Mouse (Mus musculus) MEL (cell line): ENCODE measurements around the gene Tldc2.

Source experiments
- CTCF ChIP-seq, 3 experiments: IDR thresholded peaks in 2 of 3; conservative IDR thresholded peaks in 1 of 3; 2 replicates each; pipeline ENCODE4 v1.5.1; 2011 to 2012; ENCODE audit warnings: low read length in 3 of 3, low read depth in 2 of 3, mild to moderate bottlenecking in 2 of 3, improper control_type of control experiment in 1 of 3, inconsistent platforms in 1 of 3, mixed read lengths in 1 of 3, moderate library complexity in 1 of 3; ENCODE audit not compliant: control insufficient read depth in 1 of 3, insufficient read depth in 1 of 3, poor library complexity in 1 of 3, severe bottlenecking in 1 of 3
- MAZ ChIP-seq: IDR thresholded peaks from 2 replicates; pipeline ENCODE4 v1.6.1; 2012; ENCODE audit warnings: low read depth, mild to moderate bottlenecking, inconsistent platforms, low read length, improper control_type of control experiment
- SIN3A ChIP-seq: IDR thresholded peaks from 2 replicates; pipeline ENCODE4 v1.6.1; 2012; ENCODE audit warnings: low read length, improper control_type of control experiment, inconsistent platforms
- UBTF ChIP-seq: IDR thresholded peaks from 2 replicates; pipeline ENCODE4 v1.6.1; 2012; ENCODE audit warnings: low read depth, mild to moderate bottlenecking, inconsistent platforms, low read length, improper control_type of control experiment, moderate library complexity, borderline replicate concordance; ENCODE audit not compliant: insufficient read depth
- USF1 ChIP-seq: IDR thresholded peaks from 2 replicates; pipeline ENCODE4 v1.6.1; 2014; ENCODE audit warnings: low read depth, mild to moderate bottlenecking, inconsistent platforms, low read length, improper control_type of control experiment, moderate library complexity

- TF ChIP-seq USF1: no peak
- no peak for TF ChIP-seq SIN3A
- no peak for TF ChIP-seq MAZ
- no peak for TF ChIP-seq CTCF (IDR thresholded peaks at IDR 0.05 in 2 of 3, conservative IDR thresholded peaks at IDR 0.05 in 1 of 3; ENCODE audit: control insufficient read depth in 1 of 3, insufficient read depth in 1 of 3, low read depth in 2 of 3, low read length in 3 of 3, poor library complexity in 1 of 3, severe bottlenecking in 1 of 3)
- TF ChIP-seq UBTF: no peak
Measured at GRCm38 (mm10) chr2:157057186-157057585, 29.7 kb upstream of the Tldc2 start.
